ENCODE assay signal across 8 mouse cellular contexts in the genomic region with DNA sequence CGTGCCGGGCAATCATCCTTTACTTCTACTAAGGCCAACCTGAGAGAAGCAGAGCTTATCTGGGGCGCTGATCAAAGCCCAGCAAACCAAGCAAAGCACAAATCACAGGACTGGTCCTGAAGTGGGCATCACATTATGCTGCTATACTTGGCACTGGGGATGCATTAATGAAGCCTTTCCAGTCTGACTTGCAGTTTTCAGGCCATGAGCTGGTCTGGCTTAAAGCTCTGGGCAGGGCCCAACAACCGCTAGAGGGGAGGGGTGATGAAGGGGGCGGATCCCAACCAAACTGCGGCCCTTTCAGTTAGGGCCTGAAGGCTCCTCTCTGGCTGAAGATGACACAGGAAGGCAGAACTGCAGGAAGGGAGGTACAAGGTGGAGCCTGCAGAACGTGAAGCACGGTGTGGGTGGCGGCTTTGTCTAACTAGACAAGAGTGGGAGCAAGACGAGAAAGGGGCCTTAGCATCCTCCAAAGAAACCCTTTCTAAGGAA. TPM values are rescaled to one million over a fixed set of nuclear protein-coding genes. Genes with fewer than 3 reads are reported as not detected.
DNase-seq lines count a peak whose midpoint lies in the region; ATAC-seq and TF ChIP-seq lines count a peak whose summit lies in the region.

No protein-coding gene starts in this region.

- H3K9ac ChIP-seq in forebrain, postnatal 0 days, result peak overlapping the region; percentile 59
- H3K9ac ChIP-seq in kidney, embryonic 15.5 days, result peak overlapping the region; percentile 59
- H3K9ac ChIP-seq in stomach, embryonic 15.5 days, result peak overlapping the region; percentile 25

- H3K9me3 ChIP-seq in forebrain, postnatal 0 days (ENCODE audit: low read length), result no peaks in the 10 kb centered on the region
- no peaks in the 10 kb centered on the region for H3K9me3 ChIP-seq in kidney, embryonic 15.5 days (replicated peaks)
- H3K9me3 ChIP-seq in stomach, embryonic 15.5 days, result no peaks in the 10 kb centered on the region

- peak overlapping the region; percentile 55 for H3K4me3 ChIP-seq in forebrain, postnatal 0 days (ENCODE audit: low read depth, low read length)
- H3K4me3 ChIP-seq in kidney, embryonic 15.5 days (replicated peaks), result peak overlapping the region; percentile 82
- H3K4me3 ChIP-seq in macrophage (ENCODE audit: inconsistent target), result peak overlapping the region; percentile 97
- H3K4me3 ChIP-seq in stomach, embryonic 15.5 days (replicated peaks), result peak overlapping the region; percentile 79

- peak; percentile 39 for DNase-seq in urinary bladder, postnatal 25 days (ENCODE audit: low spot score)
- DNase-seq in urinary bladder, postnatal 10 days (ENCODE audit: low spot score), result no peak
- DNase-seq in c-Kit-positive CD71-negative TER-119-negative erythroid progenitor cells, embryonic 14.5 days (ENCODE audit: low read depth), result peak; percentile 46
- DNase-seq in forebrain, postnatal 0 days, result peak; percentile 16
- DNase-seq in left cerebral cortex, adult 11 months (ENCODE audit: low spot score), result no peak

- no peaks in the 10 kb centered on the region for H3K27me3 ChIP-seq in forebrain, postnatal 0 days (ENCODE audit: insufficient read depth, low read length)
- no peaks in the 10 kb centered on the region for H3K27me3 ChIP-seq in kidney, embryonic 15.5 days
- H3K27me3 ChIP-seq in stomach, embryonic 15.5 days (replicated peaks), result no peaks in the 10 kb centered on the region

- TF ChIP-seq CTCF in forebrain, postnatal 0 days (IDR thresholded peaks at IDR 0.05; ENCODE audit: low read depth), result no peak

- peak overlapping the region; percentile 57 for H3K27ac ChIP-seq in forebrain, postnatal 0 days (ENCODE audit: low read depth, low read length)
- H3K27ac ChIP-seq in kidney, embryonic 15.5 days, result peak overlapping the region; percentile 98
- H3K27ac ChIP-seq in macrophage, result peak overlapping the region; percentile 87
- peak overlapping the region; percentile 56; the same call in 1 of the 2 replicates for H3K27ac ChIP-seq in stomach, embryonic 15.5 days

- ATAC-seq in forebrain, postnatal 0 days, result no peak
- ATAC-seq in kidney, embryonic 15.5 days (replicated peaks; ENCODE audit: low FRiP score), result no peak
- ATAC-seq in stomach, embryonic 15.5 days (ENCODE audit: insufficient read depth, low FRiP score, low read depth), result no peak

- H3K36me3 ChIP-seq in forebrain, postnatal 0 days (ENCODE audit: insufficient read depth), result peaks cover 33% of the 10 kb centered on the region
- peaks cover 63% of the 10 kb centered on the region for H3K36me3 ChIP-seq in kidney, embryonic 15.5 days
- H3K36me3 ChIP-seq in macrophage (ENCODE audit: inconsistent target), result peaks cover 37% of the 10 kb centered on the region
- H3K36me3 ChIP-seq in stomach, embryonic 15.5 days, result peaks cover 25% of the 10 kb centered on the region

- H3K4me1 ChIP-seq in forebrain, postnatal 0 days (ENCODE audit: insufficient read depth), result 0 out of 2 replicates have a peak, but pooled peaks cover 4% of the 10 kb centered on the region
- H3K4me1 ChIP-seq in kidney, embryonic 15.5 days, result peaks cover 32% of the 10 kb centered on the region
- H3K4me1 ChIP-seq in stomach, embryonic 15.5 days, result peaks cover 15% of the 10 kb centered on the region; the same call in 1 of the 2 replicates

- peaks cover 61% of the 10 kb centered on the region for H3K79me2 ChIP-seq in macrophage (ENCODE audit: inconsistent target)

- 18% methylated on average over 10 of the region's 10 CpGs for WGBS in forebrain, postnatal 0 days
- WGBS in kidney, embryonic 15.5 days, result 16% methylated on average over 10 of the region's 10 CpGs
- 21% methylated on average over 10 of the region's 10 CpGs for WGBS in macrophage (ENCODE audit: missing documents)
- 19% methylated on average over 10 of the region's 10 CpGs for WGBS in stomach, embryonic 15.5 days

- H3K4me2 ChIP-seq in forebrain, postnatal 0 days (ENCODE audit: low read depth), result peak overlapping the region; percentile 83
- peak overlapping the region; percentile 90 for H3K4me2 ChIP-seq in kidney, embryonic 15.5 days
- H3K4me2 ChIP-seq in stomach, embryonic 15.5 days, result peak overlapping the region; percentile 71

RNA-seq across cellular contexts. Expression of a gene that starts 1.1 kb away (rescaled TPM):
- total RNA-seq in forebrain, postnatal 0 days (2014; rRNA removed), result 215 and 224 TPM in 2 replicates
- 173 and 191 TPM in 2 replicates for polyA plus RNA-seq in forebrain, postnatal 0 days (2015; fragmentation: Nextera tagmentation; extraction: Ambion mirVana)
- 149 and 175 TPM in 2 replicates for polyA plus RNA-seq in kidney, embryonic 15.5 days (2015; fragmentation: Nextera tagmentation; extraction: Ambion mirVana)
- 100 to 1,000 TPM in 20 of 26 experiments, 10 to 100 TPM in 6; 66.7 to 281 (median 189) TPM for total RNA-seq in macrophage (2018; cell fraction: chromatin; rRNA removed)
- 10 to 100 TPM; 48.4 to 91.4 (median 73.8) TPM for total RNA-seq in macrophage (2018; cell fraction: cytosol; rRNA removed)
- 100 to 1,000 TPM in 14 of 26 experiments, 10 to 100 TPM in 12; 56.7 to 205 (median 107) TPM for total RNA-seq in macrophage (2018; cell fraction: nucleus; rRNA removed)
- 61.4 to 91.7 TPM (median 71.1 TPM) in 3 replicates for polyA plus RNA-seq in macrophage (2018)
- polyA plus RNA-seq in stomach, embryonic 15.5 days (2015; fragmentation: Nextera tagmentation; extraction: Ambion mirVana), result 116 and 125 TPM in 2 replicates

RNA-seq across cellular contexts. Expression of a gene that starts 1.2 kb away (rescaled TPM):
- 13.5 and 20.7 TPM in 2 replicates for total RNA-seq in forebrain, postnatal 0 days (2014; rRNA removed)
- 28.5 and 30.5 TPM in 2 replicates for polyA plus RNA-seq in forebrain, postnatal 0 days (2015; fragmentation: Nextera tagmentation; extraction: Ambion mirVana)
- polyA plus RNA-seq in kidney, embryonic 15.5 days (2015; fragmentation: Nextera tagmentation; extraction: Ambion mirVana), result 178 and 185 TPM in 2 replicates
- total RNA-seq in macrophage (2018; cell fraction: chromatin; rRNA removed), result 10 to 100 TPM in 2 of 26 experiments, 1 to 10 TPM in 18, under 1 TPM in 6; 0.40 to 17.0 (median 2.5) TPM
- 10 to 100 TPM in 2 of 26 experiments, 1 to 10 TPM in 24; 1.4 to 11.8 (median 3.6) TPM for total RNA-seq in macrophage (2018; cell fraction: cytosol; rRNA removed)
- total RNA-seq in macrophage (2018; cell fraction: nucleus; rRNA removed), result 10 to 100 TPM in 1 of 26 experiments, 1 to 10 TPM in 23, under 1 TPM in 2; 0.63 to 19.1 (median 3.1) TPM
- 3.2 to 22.0 TPM (median 8.6 TPM) in 3 replicates for polyA plus RNA-seq in macrophage (2018)
- 141 and 159 TPM in 2 replicates for polyA plus RNA-seq in stomach, embryonic 15.5 days (2015; fragmentation: Nextera tagmentation; extraction: Ambion mirVana)

RNA-seq across cellular contexts. Expression of a gene that starts 11.9 kb away (rescaled TPM):
- total RNA-seq in forebrain, postnatal 0 days (2014; rRNA removed), result 0.90 and 1.8 TPM in 2 replicates
- polyA plus RNA-seq in forebrain, postnatal 0 days (2015; fragmentation: Nextera tagmentation; extraction: Ambion mirVana), result 0.61 and 1.2 TPM in 2 replicates
- 1.1 and 2.9 TPM in 2 replicates for polyA plus RNA-seq in kidney, embryonic 15.5 days (2015; fragmentation: Nextera tagmentation; extraction: Ambion mirVana)
- total RNA-seq in macrophage (2018; cell fraction: chromatin; rRNA removed), result 10 to 100 TPM in 1 of 26 experiments, 1 to 10 TPM in 16, under 1 TPM in 6, not detected in 3; 0.50 to 10.1 (median 2.0) TPM
- under 1 TPM in 10 of 26 experiments, not detected in 16; 0.09 to 0.48 (median 0.13) TPM for total RNA-seq in macrophage (2018; cell fraction: cytosol; rRNA removed)
- 1 to 10 TPM in 18 of 26 experiments, under 1 TPM in 7, not detected in 1; 0.26 to 8.7 (median 1.4) TPM for total RNA-seq in macrophage (2018; cell fraction: nucleus; rRNA removed)
- 0.27 TPM in 1 of 3 replicates, not detected in the others for polyA plus RNA-seq in macrophage (2018)
- 0.97 and 1.1 TPM in 2 replicates for polyA plus RNA-seq in stomach, embryonic 15.5 days (2015; fragmentation: Nextera tagmentation; extraction: Ambion mirVana)

RNA-seq across cellular contexts. Expression of a gene that starts 14.1 kb away (rescaled TPM):
- total RNA-seq in forebrain, postnatal 0 days (2014; rRNA removed), result 332 and 338 TPM in 2 replicates
- polyA plus RNA-seq in forebrain, postnatal 0 days (2015; fragmentation: Nextera tagmentation; extraction: Ambion mirVana), result 354 and 367 TPM in 2 replicates
- polyA plus RNA-seq in kidney, embryonic 15.5 days (2015; fragmentation: Nextera tagmentation; extraction: Ambion mirVana), result 717 and 755 TPM in 2 replicates
- total RNA-seq in macrophage (2018; cell fraction: chromatin; rRNA removed), result 100 to 1,000 TPM in 1 of 26 experiments, 10 to 100 TPM in 25; 11.1 to 110 (median 37.3) TPM
- 100 to 1,000 TPM; 189 to 306 (median 240) TPM for total RNA-seq in macrophage (2018; cell fraction: cytosol; rRNA removed)
- 100 to 1,000 TPM in 2 of 26 experiments, 10 to 100 TPM in 24; 37.9 to 113 (median 59.9) TPM for total RNA-seq in macrophage (2018; cell fraction: nucleus; rRNA removed)
- 195 to 347 TPM (median 203 TPM) in 3 replicates for polyA plus RNA-seq in macrophage (2018)
- polyA plus RNA-seq in stomach, embryonic 15.5 days (2015; fragmentation: Nextera tagmentation; extraction: Ambion mirVana), result 890 and 914 TPM in 2 replicates

RNA-seq across cellular contexts. Expression of a gene that starts 19.7 kb away (rescaled TPM):
- total RNA-seq in forebrain, postnatal 0 days (2014; rRNA removed), result 4.3 and 6.0 TPM in 2 replicates
- polyA plus RNA-seq in forebrain, postnatal 0 days (2015; fragmentation: Nextera tagmentation; extraction: Ambion mirVana), result 6.8 and 7.0 TPM in 2 replicates
- 15.3 and 18.2 TPM in 2 replicates for polyA plus RNA-seq in kidney, embryonic 15.5 days (2015; fragmentation: Nextera tagmentation; extraction: Ambion mirVana)
- 10 to 100 TPM in 16 of 26 experiments, 1 to 10 TPM in 10; 3.8 to 57.7 (median 13.4) TPM for total RNA-seq in macrophage (2018; cell fraction: chromatin; rRNA removed)
- total RNA-seq in macrophage (2018; cell fraction: cytosol; rRNA removed), result 10 to 100 TPM; 13.6 to 65.5 (median 43.0) TPM
- total RNA-seq in macrophage (2018; cell fraction: nucleus; rRNA removed), result 10 to 100 TPM in 24 of 26 experiments, 1 to 10 TPM in 2; 7.9 to 47.7 (median 21.7) TPM
- polyA plus RNA-seq in macrophage (2018), result 24.2 to 48.9 TPM (median 43.2 TPM) in 3 replicates
- polyA plus RNA-seq in stomach, embryonic 15.5 days (2015; fragmentation: Nextera tagmentation; extraction: Ambion mirVana), result 11.7 and 12.7 TPM in 2 replicates

Comparison
In these comparisons a context has a peak if more than half of its experiments do, and no peak if none do; other contexts are left out.
1. DNase-seq: peak in urinary bladder, postnatal 25 days (single experiment), c-Kit-positive CD71-negative TER-119-negative erythroid progenitor cells, embryonic 14.5 days (single experiment) and forebrain, postnatal 0 days (single experiment); none in urinary bladder, postnatal 10 days (single experiment) and left cerebral cortex, adult 11 months (single experiment).
2. Peak in every context shown above with its lines, with median percentiles within 50 percentile points of each other: H3K27ac ChIP-seq, H3K4me2 ChIP-seq, H3K4me3 ChIP-seq and H3K9ac ChIP-seq.